Mouse (Mus musculus) kidney, postnatal 0 days (tissue): ENCODE results near the gene Zfp81. TPM values are rescaled to one million over a fixed set of nuclear protein-coding genes. Genes with fewer than 3 reads are reported as not detected.
A peak's percentile ranks its signal among the peaks of the same experiment; 100 is the strongest.
"Not testable (repeated sequence)": the region's sequence is repeated elsewhere in the genome, so short reads cannot be mapped to it uniquely, and the experiment has no call there.

Source experiments
- ATAC-seq: fragments of 200-750 bp; cut with Nextera tagmentation; replicated peaks from 2 replicates; pipeline ENCODE4 v1.8.0; 2017; ENCODE audit warnings: low read depth, moderate number of reproducible peaks, moderate TSS enrichment, moderate library complexity; ENCODE audit not compliant: low FRiP score
- DNase-seq: peaks from one replicate; pipeline ENCODE4 v3.0.0-alpha.2; 2016; ENCODE audit warnings: low spot score
- H3K27ac ChIP-seq: fragments of 300-500 bp; sonication (generic); 2 replicates; pipeline ENCODE4 v1.5.1; 2014; ENCODE audit warnings: mild to moderate bottlenecking
- H3K27me3 ChIP-seq: fragments of 300-500 bp; sonication (generic); 2 replicates; pipeline ENCODE4 v1.6.1; 2014; ENCODE audit warnings: low read length, mixed read lengths; ENCODE audit not compliant: insufficient read depth
- H3K36me3 ChIP-seq: fragments of 300-500 bp; sonication (generic); 2 replicates; pipeline ENCODE4 v1.6.1; 2014; ENCODE audit warnings: low read length, mixed read lengths; ENCODE audit not compliant: insufficient read depth
- H3K4me1 ChIP-seq: fragments of 300-500 bp; sonication (generic); replicated peaks from 2 replicates; pipeline ENCODE4 v1.6.1; 2014; ENCODE audit warnings: antibody characterized with exemption, low read length, mixed read lengths; ENCODE audit not compliant: insufficient read depth
- H3K4me2 ChIP-seq: fragments of 300-500 bp; sonication (generic); 2 replicates; pipeline ENCODE4 v1.6.1; 2014; ENCODE audit warnings: mild to moderate bottlenecking, low read length, moderate library complexity, mixed read lengths
- H3K4me3 ChIP-seq: fragments of 300-500 bp; sonication (generic); replicated peaks from 2 replicates; pipeline ENCODE4 v1.5.1; 2014; ENCODE audit warnings: low read depth, low read length
- H3K9ac ChIP-seq: fragments of 300-500 bp; sonication (generic); 2 replicates; pipeline ENCODE4 v1.6.1; 2014; ENCODE audit warnings: low read depth, low read length
- H3K9me3 ChIP-seq: fragments of 300-500 bp; sonication (generic); replicated peaks from 2 replicates; pipeline ENCODE4 v1.6.1; 2016; ENCODE audit warnings: low read length, inconsistent platforms, mixed read lengths
- CTCF ChIP-seq: IDR thresholded peaks from 2 replicates; pipeline ENCODE4 v1.5.1; 2016; ENCODE audit warnings: antibody characterized with exemption, low read depth, mild to moderate bottlenecking, moderate library complexity
- WGBS: fragments of 180-500 bp; shearing (Covaris S2); extraction: QIAGEN DNeasy Blood & Tissue Kit; methylation state at CpG from one replicate; pipeline ENCODE4 v1.1.7; 2014; 5-methylcytosine and 5-hydroxymethylcytosine counted together
- polyA plus RNA-seq: library from polyadenylated mRNA; unstranded; fragments of >200 nt; fragmentation: Nextera tagmentation; extraction: Ambion mirVana; gene quantifications from 2 replicates; pipeline ENCODE4 v1.2.1, GENCODE M21; 2015

The Zfp81 gene
- polyA plus RNA-seq = 9.2 and 9.6 TPM in 2 replicates

GRCm38 (mm10) chr17:33358411-33359384, at the start of gene Zfp81:
Zfp81 (minus strand) TSS chr17:33358878.
- Histone ChIP-seq H3K4me3 (peak within 1 kb of the TSS; percentile 95), H3K27me3 (no peaks in the 10 kb centered on the region)
- ATAC-seq = peak; percentile 100

GRCm38 (mm10) chr17:33394182-33395034, 35.7 kb upstream of the Zfp81 start, which contains the start of gene Zfp101:
Zfp101 (minus strand) TSS chr17:33394641.
- DNase-seq (peak; percentile 97), ATAC-seq (peak; percentile 97)
- H3K27ac ChIP-seq = peak within 1 kb of the TSS; percentile 73
- H3K27me3 ChIP-seq = no peaks in the 10 kb centered on the region
- TF ChIP-seq CTCF = no peak
- H3K9ac ChIP-seq = peak within 1 kb of the TSS; percentile 76
- under 1% methylated on average over 44 of the region's 44 CpGs for WGBS
- H3K36me3 ChIP-seq = no peaks in the 10 kb centered on the region
- H3K4me1 ChIP-seq = no peaks in the 10 kb centered on the region
- no peaks in the 10 kb centered on the region for H3K9me3 ChIP-seq
- peak within 1 kb of the TSS; percentile 73 for H3K4me2 ChIP-seq
- H3K4me3 ChIP-seq = peak within 1 kb of the TSS; percentile 92

More at GRCm38 (mm10) chr17:33358411-33359384, at the start of gene Zfp81:
- H3K4me1 ChIP-seq = no peaks in the 10 kb centered on the region
- WGBS = 4% methylated on average over 47 of the region's 47 CpGs
- peak within 1 kb of the TSS; percentile 74 for H3K4me2 ChIP-seq
- H3K9me3 ChIP-seq = no peaks in the 10 kb centered on the region
- DNase-seq = peak; percentile 97
- TF ChIP-seq CTCF = 0 out of 2 replicates have a peak, but pooled peaks have one; percentile 1
- peak within 1 kb of the TSS; percentile 87 for H3K9ac ChIP-seq
- H3K27ac ChIP-seq = peak within 1 kb of the TSS; percentile 91
- no peaks in the 10 kb centered on the region for H3K36me3 ChIP-seq

- H3K27me3 ChIP-seq = no peaks in the 10 kb centered on the region
- H3K27ac ChIP-seq = no peak overlapping the region
- no peaks in the 10 kb centered on the region for H3K36me3 ChIP-seq
- TF ChIP-seq CTCF = no peak
- no peaks in the 10 kb centered on the region for H3K9me3 ChIP-seq
- WGBS = 89% methylated on average over 5 of the region's 5 CpGs
- no peak overlapping the region for H3K9ac ChIP-seq
- no peaks in the 10 kb centered on the region for H3K4me1 ChIP-seq
- DNase-seq = no peak
- H3K4me3 ChIP-seq = no peak overlapping the region
- H3K4me2 ChIP-seq = no peak overlapping the region
- ATAC-seq = no peak
These were observed 33.6 kb upstream of the Zfp81 start for GRCm38 (mm10) chr17:33392271-33392670.

GRCm38 (mm10) chr17:33385705-33386104, 27.0 kb upstream of the Zfp81 start:
- Histone ChIP-seq H3K36me3 (peaks cover 25% of the 10 kb centered on the region), H3K9me3 (no peaks in the 10 kb centered on the region), H3K4me2 (no peak overlapping the region), H3K27ac (no peak overlapping the region), H3K9ac (no peak overlapping the region), H3K4me3 (no peak overlapping the region), H3K4me1 (no peaks in the 10 kb centered on the region), H3K27me3 (no peaks in the 10 kb centered on the region)
- no peak for DNase-seq
- ATAC-seq = no peak
- TF ChIP-seq CTCF = no peak

- Histone ChIP-seq H3K9me3 (no peaks in the 10 kb centered on the region), H3K27ac (no peak overlapping the region), H3K4me2 (no peak overlapping the region), H3K36me3 (no peaks in the 10 kb centered on the region), H3K4me1 (no peaks in the 10 kb centered on the region), H3K27me3 (no peaks in the 10 kb centered on the region), H3K9ac (no peak overlapping the region), H3K4me3 (no peak overlapping the region)
- TF ChIP-seq CTCF = no peak
- peak; percentile 5 for DNase-seq
- WGBS = 79% methylated on average over 3 of the region's 3 CpGs
- ATAC-seq = peak; percentile 63; the same call in 1 of the 2 replicates
These were observed 14.1 kb upstream of the Zfp81 start for GRCm38 (mm10) chr17:33372795-33373194.

- no peaks in the 10 kb centered on the region for H3K36me3 ChIP-seq
- 93% methylated on average over 1 of the region's 1 CpGs for WGBS
- no peaks in the 10 kb centered on the region for H3K4me1 ChIP-seq
- no peak overlapping the region for H3K27ac ChIP-seq
- TF ChIP-seq CTCF = no peak
- ATAC-seq (no peak), DNase-seq (no peak)
- H3K9me3 ChIP-seq = no peaks in the 10 kb centered on the region; the same call in 1 of the 2 replicates
- no peaks in the 10 kb centered on the region for H3K27me3 ChIP-seq
- H3K4me3 ChIP-seq = no peak overlapping the region
- no peak overlapping the region for H3K4me2 ChIP-seq
- H3K9ac ChIP-seq = no peak overlapping the region
These were observed 5.7 kb downstream of the Zfp81 start for GRCm38 (mm10) chr17:33352981-33353380.

- H3K27me3 ChIP-seq, H3K27ac ChIP-seq, H3K9me3 ChIP-seq, H3K9ac ChIP-seq, H3K4me1 ChIP-seq, H3K4me3 ChIP-seq, DNase-seq, H3K36me3 ChIP-seq, H3K4me2 ChIP-seq: not testable (repeated sequence)
- ATAC-seq = peak; percentile 44; the same call in 1 of the 2 replicates
- WGBS = no CpG with 5 or more reads among the region's 9 CpGs
These were observed 68.9 kb downstream of the Zfp81 start for GRCm38 (mm10) chr17:33289876-33290149.

GRCm38 (mm10) chr17:33289039-33289875, 69.4 kb downstream of the Zfp81 start, which contains the start of gene Zfp955b:
Zfp955b (plus strand) TSS chr17:33289544.
- ATAC-seq = peak; percentile 99
- H3K4me2 ChIP-seq, H3K9me3 ChIP-seq, H3K36me3 ChIP-seq, H3K9ac ChIP-seq, H3K4me3 ChIP-seq, H3K27me3 ChIP-seq, H3K27ac ChIP-seq, H3K4me1 ChIP-seq, DNase-seq: not testable (repeated sequence)
- no CpG with 5 or more reads among the region's 25 CpGs for WGBS
